Mouse (Mus musculus) intestine, embryonic 16.5 days (tissue): Measurements from ENCODE around the gene Cd36. TPM values are rescaled to one million over a fixed set of nuclear protein-coding genes. Genes with fewer than 3 reads are reported as not detected.

Experiments used
- ATAC-seq: fragments of 200-750 bp; cut with Nextera tagmentation; 2 replicates; pipeline ENCODE4 v1.8.0; 2017; ENCODE audit warnings: moderate TSS enrichment, moderate library complexity
- H3K27ac ChIP-seq: fragments of 300-500 bp; sonication (generic); 2 replicates; pipeline ENCODE4 v1.5.1; 2014; ENCODE audit warnings: mild to moderate bottlenecking, low read length
- H3K27me3 ChIP-seq: fragments of 300-500 bp; sonication (generic); replicated peaks from 2 replicates; pipeline ENCODE4 v1.6.1; 2014; ENCODE audit warnings: low read length, control low read depth, mixed read lengths; ENCODE audit not compliant: control insufficient read depth, insufficient read depth
- H3K36me3 ChIP-seq: fragments of 300-500 bp; sonication (generic); 2 replicates; pipeline ENCODE4 v1.6.1; 2014; ENCODE audit warnings: low read length, control low read depth; ENCODE audit not compliant: control insufficient read depth, insufficient read depth
- H3K4me1 ChIP-seq: fragments of 300-500 bp; sonication (generic); 2 replicates; pipeline ENCODE4 v1.6.1; 2014; ENCODE audit warnings: low read length, control low read depth, mixed read lengths; ENCODE audit not compliant: control insufficient read depth, insufficient read depth
- H3K4me2 ChIP-seq: fragments of 300-500 bp; sonication (generic); 2 replicates; pipeline ENCODE4 v1.6.1; 2014; ENCODE audit warnings: low read depth, low read length, control low read depth
- H3K4me3 ChIP-seq: fragments of 300-500 bp; sonication (generic); 2 replicates; pipeline ENCODE4 v1.5.1; 2014; ENCODE audit warnings: mild to moderate bottlenecking, low read length
- H3K9ac ChIP-seq: fragments of 300-500 bp; sonication (generic); 2 replicates; pipeline ENCODE4 v1.6.1; 2014; ENCODE audit warnings: low read depth, low read length
- H3K9me3 ChIP-seq: fragments of 300-500 bp; sonication (generic); 2 replicates; pipeline ENCODE4 v1.6.1; 2016; ENCODE audit warnings: low read length, control low read depth; ENCODE audit not compliant: control insufficient read depth
- WGBS: fragments of 180-500 bp; shearing (Covaris S2); extraction: QIAGEN DNeasy Blood & Tissue Kit; methylation state at CpG from one replicate; pipeline ENCODE4 v1.1.7; 2014; 5-methylcytosine and 5-hydroxymethylcytosine counted together
- polyA plus RNA-seq: library from polyadenylated mRNA; unstranded; fragments of >200 nt; fragmentation: Nextera tagmentation; extraction: Ambion mirVana; gene quantifications from 2 replicates; pipeline ENCODE4 v1.2.1, GENCODE M21; 2015

The Cd36 gene
- polyA plus RNA-seq, 1 experiment from 2014 or later = 44.9 TPM

GRCm38 (mm10) chr5:17766006-17766677 lies 122.5 kb downstream of the Cd36 start:
- Histone ChIP-seq H3K4me3 (no peak overlapping the region), H3K27ac (no peak overlapping the region), H3K36me3 (no peaks in the 10 kb centered on the region), H3K4me2 (no peak overlapping the region), H3K4me1 (no peaks in the 10 kb centered on the region), H3K27me3 (no peaks in the 10 kb centered on the region), H3K9ac (no peak overlapping the region), H3K9me3 (no peaks in the 10 kb centered on the region)
- ATAC-seq = no peak
- 64% methylated on average over 4 of the region's 4 CpGs for WGBS

GRCm38 (mm10) chr5:17753471-17754005 lies 135.1 kb downstream of the Cd36 start:
- Histone ChIP-seq H3K9me3 (no peaks in the 10 kb centered on the region), H3K4me3 (no peak overlapping the region), H3K4me2 (no peak overlapping the region), H3K4me1 (no peaks in the 10 kb centered on the region), H3K36me3 (no peaks in the 10 kb centered on the region), H3K9ac (no peak overlapping the region), H3K27ac (no peak overlapping the region), H3K27me3 (no peaks in the 10 kb centered on the region)
- no peak for ATAC-seq
- WGBS = 74% methylated on average over 7 of the region's 7 CpGs

GRCm38 (mm10) chr5:17748293-17748692 lies 140.3 kb downstream of the Cd36 start:
- Histone ChIP-seq H3K9ac (no peak overlapping the region), H3K4me3 (no peak overlapping the region), H3K4me2 (no peak overlapping the region), H3K4me1 (no peaks in the 10 kb centered on the region), H3K9me3 (no peaks in the 10 kb centered on the region), H3K36me3 (no peaks in the 10 kb centered on the region), H3K27ac (no peak overlapping the region), H3K27me3 (no peaks in the 10 kb centered on the region)
- ATAC-seq = no peak
- 80% methylated on average over 3 of the region's 3 CpGs for WGBS

- Histone ChIP-seq H3K9me3 (no peaks in the 10 kb centered on the region), H3K27me3 (no peaks in the 10 kb centered on the region), H3K4me3 (no peak overlapping the region), H3K27ac (no peak overlapping the region), H3K9ac (no peak overlapping the region), H3K4me2 (no peak overlapping the region), H3K36me3 (no peaks in the 10 kb centered on the region), H3K4me1 (no peaks in the 10 kb centered on the region)
- 27% methylated on average over 5 of the region's 5 CpGs for WGBS
- no peak for ATAC-seq
Observed at GRCm38 (mm10) chr5:17747143-17747542, 141.5 kb downstream of the Cd36 start.

- Histone ChIP-seq H3K27ac (no peak overlapping the region), H3K4me2 (no peak overlapping the region), H3K4me1 (no peaks in the 10 kb centered on the region), H3K9me3 (no peaks in the 10 kb centered on the region), H3K9ac (no peak overlapping the region), H3K27me3 (no peaks in the 10 kb centered on the region), H3K36me3 (no peaks in the 10 kb centered on the region), H3K4me3 (no peak overlapping the region)
- ATAC-seq = peak; percentile 68
Observed at GRCm38 (mm10) chr5:17746520-17746919, 142.1 kb downstream of the Cd36 start.

- Histone ChIP-seq H3K9ac (no peak overlapping the region), H3K4me3 (no peak overlapping the region), H3K4me1 (no peaks in the 10 kb centered on the region), H3K9me3 (no peaks in the 10 kb centered on the region), H3K27ac (no peak overlapping the region), H3K27me3 (no peaks in the 10 kb centered on the region), H3K36me3 (no peaks in the 10 kb centered on the region), H3K4me2 (no peak overlapping the region)
- WGBS = 35% methylated on average over 3 of the region's 3 CpGs
- ATAC-seq = no peak
Observed at GRCm38 (mm10) chr5:17739805-17740204, 148.8 kb downstream of the Cd36 start.

Other genes starting within 250 kb of the Cd36 start
- gene Gnat3, start 73.7 kb upstream of the Cd36 start, polyA plus RNA-seq = not detected in 2 replicates